Mouse (Mus musculus): ENCODE measurements around the gene Pdcd4. TPM values are rescaled to one million over a fixed set of nuclear protein-coding genes. Genes with fewer than 3 reads are reported as not detected.
A peak's percentile ranks its signal among the peaks of the same experiment; 100 is the strongest.

Pdcd4 gene
- total RNA-seq, 2 experiments from 2014 or later, result 137 to 288 TPM

- no peak for ATAC-seq (replicated peaks; ENCODE audit: low FRiP score, low TSS enrichment, poor library complexity, severe bottlenecking)
Measured at GRCm38 (mm10) chr19:53869427-53870385, 22.3 kb upstream of the Pdcd4 start.

- 0 out of 2 replicates have a peak, but pooled peaks have one; percentile 32 for ATAC-seq (replicated peaks; ENCODE audit: low FRiP score, low TSS enrichment, poor library complexity, severe bottlenecking)
Measured at GRCm38 (mm10) chr19:53870568-53870967, 21.5 kb upstream of the Pdcd4 start.

GRCm38 (mm10) chr19:53871502-53871901, 20.5 kb upstream of the Pdcd4 start:
- ATAC-seq (replicated peaks; ENCODE audit: low FRiP score, low TSS enrichment, poor library complexity, severe bottlenecking), result no peak

GRCm38 (mm10) chr19:53872994-53873713, 18.9 kb upstream of the Pdcd4 start:
- ATAC-seq (replicated peaks; ENCODE audit: low FRiP score, low TSS enrichment, poor library complexity, severe bottlenecking), result no peak

GRCm38 (mm10) chr19:53875246-53875645, 16.8 kb upstream of the Pdcd4 start:
- no peak for ATAC-seq (replicated peaks; ENCODE audit: low FRiP score, low TSS enrichment, poor library complexity, severe bottlenecking)

GRCm38 (mm10) chr19:53877779-53878178, 14.3 kb upstream of the Pdcd4 start:
- no peak; the same call in 1 of the 2 replicates for ATAC-seq (replicated peaks; ENCODE audit: low FRiP score, low TSS enrichment, poor library complexity, severe bottlenecking)

- peak; percentile 87 for ATAC-seq (replicated peaks; ENCODE audit: low FRiP score, low TSS enrichment, poor library complexity, severe bottlenecking)
Measured at GRCm38 (mm10) chr19:53880460-53880859, 11.6 kb upstream of the Pdcd4 start.

- no peak for ATAC-seq (replicated peaks; ENCODE audit: low FRiP score, low TSS enrichment, poor library complexity, severe bottlenecking)
Measured at GRCm38 (mm10) chr19:53881786-53882185, 10.2 kb upstream of the Pdcd4 start.

- no peak for ATAC-seq (replicated peaks; ENCODE audit: low FRiP score, low TSS enrichment, poor library complexity, severe bottlenecking)
Measured at GRCm38 (mm10) chr19:53885450-53885849, 6.6 kb upstream of the Pdcd4 start.

- ATAC-seq (replicated peaks; ENCODE audit: low FRiP score, low TSS enrichment, poor library complexity, severe bottlenecking), result peak; percentile 69
Measured at GRCm38 (mm10) chr19:53886576-53887370, 5.3 kb upstream of the Pdcd4 start.

GRCm38 (mm10) chr19:53887822-53888221, 4.2 kb upstream of the Pdcd4 start:
- ATAC-seq (replicated peaks; ENCODE audit: low FRiP score, low TSS enrichment, poor library complexity, severe bottlenecking), result peak; percentile 60

- no peak for ATAC-seq (replicated peaks; ENCODE audit: low FRiP score, low TSS enrichment, poor library complexity, severe bottlenecking)
Measured at GRCm38 (mm10) chr19:53888331-53888730, 3.7 kb upstream of the Pdcd4 start.

- ATAC-seq (replicated peaks; ENCODE audit: low FRiP score, low TSS enrichment, poor library complexity, severe bottlenecking), result no peak
Measured at GRCm38 (mm10) chr19:53889555-53889954, 2.5 kb upstream of the Pdcd4 start.

GRCm38 (mm10) chr19:53890274-53890673, 1.8 kb upstream of the Pdcd4 start:
- ATAC-seq (replicated peaks; ENCODE audit: low FRiP score, low TSS enrichment, poor library complexity, severe bottlenecking), result no peak

GRCm38 (mm10) chr19:53890781-53891251, 1.2 kb upstream of the Pdcd4 start:
- ATAC-seq (replicated peaks; ENCODE audit: low FRiP score, low TSS enrichment, poor library complexity, severe bottlenecking), result peak; percentile 1; the same call in 1 of the 2 replicates

- no peak for ATAC-seq (replicated peaks; ENCODE audit: low FRiP score, low TSS enrichment, poor library complexity, severe bottlenecking)
Measured at GRCm38 (mm10) chr19:53891569-53891968, 462 bp upstream of the Pdcd4 start.

- peak; percentile 30 for ATAC-seq (replicated peaks; ENCODE audit: low FRiP score, low TSS enrichment, poor library complexity, severe bottlenecking)
Measured at GRCm38 (mm10) chr19:53892838-53893359, 868 bp downstream of the Pdcd4 start.

- no peak for ATAC-seq (replicated peaks; ENCODE audit: low FRiP score, low TSS enrichment, poor library complexity, severe bottlenecking)
Measured at GRCm38 (mm10) chr19:53893711-53894171, 1.7 kb downstream of the Pdcd4 start.

GRCm38 (mm10) chr19:53894538-53895121, 2.6 kb downstream of the Pdcd4 start:
- ATAC-seq (replicated peaks; ENCODE audit: low FRiP score, low TSS enrichment, poor library complexity, severe bottlenecking), result peak; percentile 44
